Mouse (Mus musculus): Measurements from ENCODE around the gene E2f6. TPM values are rescaled to one million over a fixed set of nuclear protein-coding genes. Genes with fewer than 3 reads are reported as not detected.

E2f6 gene
- polyA plus RNA-seq, 1 experiment from 2014 or later: 75.6 TPM

DNA sequence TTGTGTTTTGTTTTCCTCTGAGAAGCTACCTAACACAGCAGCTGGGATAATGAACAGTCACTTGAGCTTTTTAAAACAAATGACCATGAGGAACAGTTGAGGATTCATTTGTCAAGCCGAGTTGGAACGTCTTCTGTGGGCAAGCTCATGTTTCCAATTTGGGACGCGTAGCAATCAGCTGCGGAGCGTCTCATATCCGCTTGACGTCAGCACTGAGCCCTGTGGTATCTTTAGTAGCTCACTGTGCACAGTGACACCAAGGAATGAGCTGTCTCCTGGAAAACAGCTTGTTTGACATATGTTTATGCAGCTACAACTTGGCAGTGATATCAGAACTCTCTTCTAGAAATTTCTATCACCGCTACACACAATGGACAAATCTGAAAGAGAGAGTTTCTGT lies 25.4 kb downstream of the E2f6 start:
- Histone ChIP-seq H3K4me2 (replicated peaks) (no peak overlapping the region), H3K4me3 (no peak overlapping the region), H3K27ac (no peak overlapping the region), H3K9ac (no peak overlapping the region), H3K4me1 (no peaks in the 10 kb centered on the region), H3K27me3 (no peaks in the 10 kb centered on the region), H3K9me3 (replicated peaks) (no peaks in the 10 kb centered on the region; the same call in 1 of the 2 replicates), H3K36me3 (no peaks in the 10 kb centered on the region)
- ATAC-seq (ENCODE audit: low FRiP score): no peak
- WGBS: 58% methylated on average over 9 of the region's 9 CpGs

DNA sequence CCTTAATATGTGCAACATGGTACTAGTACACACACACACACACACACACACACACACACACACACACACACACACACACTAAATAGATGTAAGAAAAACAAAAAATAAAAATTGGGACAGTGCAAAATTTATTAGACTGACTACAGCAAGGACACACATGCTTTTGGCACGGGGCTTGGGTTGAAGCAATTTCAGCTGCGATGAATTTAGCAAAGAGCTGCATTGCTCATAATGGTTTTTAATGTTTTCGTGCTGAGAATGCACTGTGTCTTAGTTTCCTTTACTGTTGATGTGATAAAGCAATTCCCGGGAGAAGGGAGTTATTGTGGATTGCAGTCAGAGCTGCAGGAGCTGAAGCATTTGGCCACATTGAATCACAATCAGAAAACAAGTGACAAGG lies 27.0 kb downstream of the E2f6 start:
- no peak overlapping the region for H3K9ac ChIP-seq
- H3K9me3 ChIP-seq (replicated peaks): no peaks in the 10 kb centered on the region; the same call in 1 of the 2 replicates
- ATAC-seq (ENCODE audit: low FRiP score): no peak
- H3K36me3 ChIP-seq: no peaks in the 10 kb centered on the region
- WGBS: 93% methylated on average over 4 of the region's 4 CpGs
- no peak overlapping the region for H3K27ac ChIP-seq
- H3K4me3 ChIP-seq: no peak overlapping the region
- H3K27me3 ChIP-seq: no peaks in the 10 kb centered on the region
- H3K4me1 ChIP-seq: no peaks in the 10 kb centered on the region
- H3K4me2 ChIP-seq (replicated peaks): no peak overlapping the region

DNA sequence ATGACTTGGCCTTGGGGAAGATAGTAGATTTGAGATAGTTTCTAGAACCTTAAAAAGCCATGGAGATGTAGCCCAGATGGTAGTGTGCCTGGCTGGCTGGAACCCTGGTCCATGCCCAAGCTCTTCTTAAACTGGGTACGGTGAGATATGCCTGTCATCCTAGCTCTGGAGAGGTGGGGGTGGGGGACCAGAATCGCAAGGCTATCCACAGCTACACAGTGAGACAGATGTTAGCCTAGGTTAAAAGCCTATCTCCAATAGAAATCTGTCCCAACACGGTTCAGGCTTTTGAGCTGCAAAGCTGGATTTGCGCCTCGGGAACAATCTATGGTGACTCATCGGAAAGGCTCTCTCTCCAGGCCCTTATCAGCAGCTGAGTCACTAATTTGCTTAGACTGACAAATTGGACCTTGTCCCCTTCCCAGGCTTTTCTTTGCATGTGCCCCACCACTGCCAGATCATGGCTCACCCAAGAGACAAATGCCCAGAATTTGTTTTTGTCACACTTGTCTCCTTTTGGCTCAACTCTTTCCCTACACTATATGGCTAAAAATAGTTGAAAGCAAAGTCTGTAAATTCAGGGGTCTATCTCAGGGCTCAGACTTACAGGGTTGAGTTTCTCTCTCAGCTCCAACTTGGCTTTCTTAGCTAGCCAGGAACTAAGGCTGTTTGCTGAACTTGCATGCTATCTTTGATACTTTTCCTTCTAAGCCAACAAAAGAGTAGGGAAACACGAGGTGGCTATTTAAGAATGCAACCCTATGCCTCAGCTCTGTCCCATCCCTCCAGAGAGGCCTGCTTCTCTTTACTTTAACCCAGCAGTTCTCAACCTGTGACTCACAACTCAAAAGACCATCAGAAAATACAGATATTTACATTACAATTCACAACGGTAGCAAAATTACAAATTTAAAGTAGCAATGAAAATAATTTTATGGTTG lies 30.3 kb downstream of the E2f6 start:
- no peak for ATAC-seq (ENCODE audit: low FRiP score)
- Histone ChIP-seq H3K4me3 (no peak overlapping the region), H3K4me2 (replicated peaks) (no peak overlapping the region), H3K27me3 (no peaks in the 10 kb centered on the region), H3K9me3 (replicated peaks) (no peaks in the 10 kb centered on the region; the same call in 1 of the 2 replicates), H3K9ac (no peak overlapping the region), H3K36me3 (no peaks in the 10 kb centered on the region), H3K4me1 (no peaks in the 10 kb centered on the region), H3K27ac (no peak overlapping the region)
- WGBS: 81% methylated on average over 8 of the region's 8 CpGs

DNA sequence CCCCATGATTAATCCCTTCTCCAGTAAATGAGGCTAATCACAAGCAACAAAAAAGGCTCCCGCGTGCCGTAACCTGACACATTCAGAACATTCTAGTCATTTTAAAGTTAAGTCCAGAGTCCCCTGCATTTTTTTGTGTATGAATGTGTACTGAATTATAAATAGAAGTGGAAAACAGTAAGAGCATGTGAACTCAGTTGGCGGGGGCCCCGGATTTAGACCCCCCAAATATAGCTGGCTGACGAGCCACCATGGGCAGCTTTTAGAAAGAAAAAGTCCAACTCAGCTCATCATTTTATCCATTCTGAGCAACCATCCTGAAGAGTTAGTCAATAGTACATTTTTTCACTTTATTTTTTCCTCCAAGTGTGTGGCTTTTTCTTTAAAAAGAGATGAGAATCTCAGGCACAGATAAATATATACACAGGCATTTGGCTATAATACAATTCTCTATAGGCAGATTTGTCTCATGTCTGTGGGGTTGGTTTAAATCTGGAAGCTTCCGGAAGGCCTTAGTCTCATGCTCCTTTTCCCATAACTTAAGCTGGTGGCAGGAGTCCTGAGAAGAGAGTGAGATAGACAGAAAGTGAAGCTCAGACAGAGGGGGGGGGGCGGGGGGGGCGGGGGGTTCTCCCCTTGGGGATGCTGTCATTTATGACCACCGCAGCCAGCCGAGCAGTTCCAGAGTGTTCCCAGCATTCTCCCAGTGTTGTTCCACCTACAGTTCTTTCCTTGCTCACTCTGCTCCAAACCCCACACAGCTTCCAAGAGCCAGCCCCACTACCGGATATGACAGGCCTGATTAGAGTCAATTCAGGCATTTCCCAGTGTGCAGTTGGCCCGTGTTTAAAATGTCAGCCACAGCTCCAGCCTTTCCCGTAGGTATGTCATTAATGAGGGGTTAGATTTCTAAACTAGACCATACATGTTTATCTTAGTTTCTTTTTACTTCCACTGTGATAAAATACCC lies 34.1 kb downstream of the E2f6 start:
- no peak for ATAC-seq (ENCODE audit: low FRiP score)
- no peak overlapping the region for H3K9ac ChIP-seq
- no peaks in the 10 kb centered on the region for H3K27me3 ChIP-seq
- 78% methylated on average over 12 of the region's 14 CpGs for WGBS
- H3K4me2 ChIP-seq (replicated peaks): no peak overlapping the region
- H3K27ac ChIP-seq: no peak overlapping the region
- H3K9me3 ChIP-seq (replicated peaks): no peaks in the 10 kb centered on the region
- no peak overlapping the region for H3K4me3 ChIP-seq
- no peaks in the 10 kb centered on the region for H3K4me1 ChIP-seq
- H3K36me3 ChIP-seq: no peaks in the 10 kb centered on the region

DNA sequence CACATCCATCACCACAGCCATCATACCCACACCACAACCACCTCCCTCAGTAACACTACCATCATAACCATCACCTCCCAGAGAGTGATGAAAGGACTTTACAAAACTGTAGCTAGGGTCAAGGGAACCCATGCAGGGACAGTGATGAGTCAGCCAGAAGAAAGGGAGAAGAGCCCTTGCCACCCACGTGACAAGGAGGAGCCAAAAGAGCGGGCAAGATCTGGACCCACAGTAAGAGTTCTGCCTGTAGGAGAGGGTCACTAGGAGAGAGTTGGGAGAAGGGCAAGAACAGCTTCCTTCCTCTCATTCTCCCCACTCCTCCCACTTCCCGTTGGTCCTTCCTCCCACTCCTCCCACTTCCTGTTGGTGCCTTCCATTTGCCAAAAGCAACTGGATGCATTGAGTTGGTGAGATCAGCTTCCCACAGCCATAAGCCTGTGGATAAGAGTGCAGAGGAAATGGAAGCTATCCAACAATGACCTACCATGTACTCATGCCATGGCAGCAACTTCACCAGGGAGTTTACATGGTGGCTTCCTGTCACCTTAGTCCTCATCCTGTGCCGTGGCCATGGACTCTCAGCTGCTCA lies 36.5 kb downstream of the E2f6 start:
- H3K9ac ChIP-seq: no peak overlapping the region
- WGBS: 83% methylated on average over 4 of the region's 4 CpGs
- H3K4me3 ChIP-seq: no peak overlapping the region

DNA sequence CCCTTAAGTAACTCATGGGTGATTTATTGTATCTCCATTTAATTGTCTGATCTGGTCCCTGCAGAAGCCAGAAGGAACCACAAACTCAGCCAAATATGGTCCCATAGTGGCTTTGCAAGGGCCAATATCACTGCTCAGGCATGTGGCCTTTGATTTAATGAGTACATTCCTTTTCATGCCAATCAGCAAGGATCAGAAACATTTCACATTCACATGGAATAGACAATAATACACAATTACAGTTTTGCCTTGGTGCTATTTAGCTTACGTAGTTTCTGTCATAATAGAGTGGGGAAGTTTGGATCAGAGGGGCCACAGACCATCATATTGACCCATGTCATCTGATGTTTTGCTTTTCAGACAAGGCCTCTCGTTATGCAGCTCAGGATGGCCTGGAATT lies 37.7 kb downstream of the E2f6 start:
- 83% methylated on average over 2 of the region's 2 CpGs for WGBS
- no peak for ATAC-seq (ENCODE audit: low FRiP score)
- Histone ChIP-seq H3K4me2 (replicated peaks) (no peak overlapping the region), H3K27ac (no peak overlapping the region), H3K4me1 (peaks cover 6% of the 10 kb centered on the region; the same call in 1 of the 2 replicates), H3K36me3 (no peaks in the 10 kb centered on the region), H3K9ac (no peak overlapping the region), H3K4me3 (no peak overlapping the region), H3K27me3 (no peaks in the 10 kb centered on the region), H3K9me3 (replicated peaks) (no peaks in the 10 kb centered on the region)

More for the DNA sequence above, 36.5 kb downstream of the E2f6 start:
- peaks cover 6% of the 10 kb centered on the region; the same call in 1 of the 2 replicates for H3K4me1 ChIP-seq
- H3K27me3 ChIP-seq: no peaks in the 10 kb centered on the region
- no peaks in the 10 kb centered on the region for H3K36me3 ChIP-seq
- H3K9me3 ChIP-seq (replicated peaks): no peaks in the 10 kb centered on the region
- no peak overlapping the region for H3K27ac ChIP-seq
- no peak for ATAC-seq (ENCODE audit: low FRiP score)
- H3K4me2 ChIP-seq (replicated peaks): no peak overlapping the region

DNA sequence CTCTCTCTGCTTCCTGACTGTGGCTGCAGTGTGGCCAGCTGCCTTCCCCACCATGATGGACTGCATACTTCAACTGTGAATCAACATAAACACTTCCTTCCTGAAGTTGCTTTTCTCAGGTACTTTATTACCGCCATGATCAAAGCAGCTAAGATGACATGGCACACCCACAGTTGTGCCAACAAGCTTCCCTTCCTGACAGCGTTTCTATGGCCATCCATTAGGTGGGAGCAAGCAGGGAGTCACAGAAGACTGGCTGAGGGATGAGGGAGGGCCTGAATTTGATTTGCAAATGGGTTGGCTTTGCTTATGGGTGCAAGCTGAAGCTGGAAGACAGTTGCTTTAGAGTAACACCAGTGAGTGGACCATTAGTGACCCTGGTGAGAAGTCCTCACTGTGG lies 39.1 kb downstream of the E2f6 start:
- H3K4me1 ChIP-seq: peaks cover 6% of the 10 kb centered on the region; the same call in 1 of the 2 replicates
- H3K9ac ChIP-seq: no peak overlapping the region
- H3K4me3 ChIP-seq: no peak overlapping the region
- no peaks in the 10 kb centered on the region for H3K27me3 ChIP-seq
- no peak overlapping the region for H3K27ac ChIP-seq
- no peak overlapping the region for H3K4me2 ChIP-seq (replicated peaks)
- no peak for ATAC-seq (ENCODE audit: low FRiP score)
- no peaks in the 10 kb centered on the region for H3K36me3 ChIP-seq
- no peaks in the 10 kb centered on the region for H3K9me3 ChIP-seq (replicated peaks)
- 73% methylated on average over 2 of the region's 2 CpGs for WGBS

DNA sequence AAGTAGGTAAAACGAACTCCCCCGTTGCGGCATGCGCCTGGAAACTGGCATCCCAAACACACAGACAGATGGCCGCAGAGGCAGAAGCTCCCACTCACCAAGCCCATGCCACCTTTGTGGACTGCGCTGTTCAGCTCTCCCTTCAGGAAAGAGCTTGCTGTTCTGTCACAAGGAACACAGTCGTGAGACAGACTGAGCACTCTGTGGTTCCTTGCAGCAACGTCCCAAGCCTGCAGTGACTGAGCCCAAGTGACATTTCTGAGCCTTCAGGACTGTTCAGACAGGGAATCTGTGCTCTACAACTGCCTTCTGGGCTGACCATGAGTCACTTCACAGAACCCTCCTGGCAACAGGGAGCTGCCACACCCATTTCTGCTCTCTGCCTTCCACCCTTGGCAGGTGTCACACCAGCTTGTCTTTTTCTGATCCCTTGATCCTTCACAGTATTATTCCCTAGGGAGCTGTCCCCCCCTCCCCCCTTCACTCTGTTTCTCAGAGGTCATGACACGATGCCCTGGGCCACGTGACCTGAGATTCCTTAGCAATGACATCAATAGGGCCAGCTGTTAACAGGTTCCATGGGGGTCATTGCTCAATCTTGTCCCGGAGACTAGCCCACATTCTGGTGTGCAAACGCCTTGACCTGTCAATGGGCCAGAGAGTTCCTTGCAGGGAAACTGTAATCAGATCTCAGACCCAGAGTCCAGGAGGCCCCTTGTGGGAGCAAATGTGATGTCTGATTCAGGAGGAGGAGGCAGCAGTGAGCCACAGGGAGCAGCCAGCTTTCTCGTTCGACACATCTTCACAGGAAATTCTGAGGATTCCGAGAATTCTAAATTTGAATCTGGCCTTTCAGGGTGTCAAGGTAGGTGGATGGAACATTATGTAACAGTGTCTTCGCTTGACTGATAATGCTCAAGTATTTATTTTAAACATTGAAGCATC lies 39.9 kb downstream of the E2f6 start:
- H3K27ac ChIP-seq: no peak overlapping the region
- no peak overlapping the region for H3K4me3 ChIP-seq
- no peak for ATAC-seq (ENCODE audit: low FRiP score)
- WGBS: 41% methylated on average over 16 of the region's 16 CpGs
- H3K4me1 ChIP-seq: peaks cover 8% of the 10 kb centered on the region
- no peak overlapping the region for H3K9ac ChIP-seq
- H3K36me3 ChIP-seq: no peaks in the 10 kb centered on the region
- H3K4me2 ChIP-seq (replicated peaks): no peak overlapping the region
- H3K9me3 ChIP-seq (replicated peaks): no peaks in the 10 kb centered on the region
- H3K27me3 ChIP-seq: no peaks in the 10 kb centered on the region

DNA sequence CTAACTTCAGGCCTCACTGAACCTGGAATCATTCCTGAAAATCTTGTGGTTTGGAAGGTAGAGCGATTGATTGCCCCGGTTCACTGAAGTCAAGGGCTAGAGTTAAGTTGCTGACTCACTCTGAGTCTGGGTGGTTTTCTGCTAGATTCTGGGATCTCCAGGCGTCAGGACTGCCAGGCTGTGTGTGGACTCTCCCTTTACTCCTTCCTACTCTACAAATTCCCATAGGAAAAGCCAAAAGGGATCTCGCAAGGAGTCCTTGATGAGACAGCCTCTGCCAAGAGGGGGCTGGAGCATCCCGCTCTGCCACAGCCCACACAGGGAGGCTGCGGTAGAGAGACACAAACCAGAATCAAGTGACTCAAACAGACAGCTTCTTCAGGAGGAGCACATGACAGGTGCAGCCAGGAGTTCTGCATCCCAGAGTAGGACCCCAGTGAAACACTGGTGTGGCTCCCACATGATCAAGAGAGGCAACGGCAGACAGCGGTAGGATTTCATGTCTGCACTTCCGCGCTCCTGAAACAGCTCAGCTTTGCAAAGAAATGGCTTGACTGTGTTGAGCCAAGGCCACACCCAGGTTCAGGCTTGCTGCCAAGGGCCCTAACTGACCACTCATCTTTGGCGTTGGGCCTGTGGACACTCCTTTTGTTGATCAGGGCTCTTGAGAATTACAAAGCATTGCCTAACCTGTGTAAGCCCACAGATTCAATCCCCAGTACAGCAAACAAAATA lies 42.8 kb downstream of the E2f6 start:
- Histone ChIP-seq H3K9ac (no peak overlapping the region), H3K4me2 (replicated peaks) (no peak overlapping the region), H3K9me3 (replicated peaks) (no peaks in the 10 kb centered on the region), H3K27me3 (no peaks in the 10 kb centered on the region), H3K4me1 (peaks cover 17% of the 10 kb centered on the region), H3K36me3 (no peaks in the 10 kb centered on the region), H3K4me3 (no peak overlapping the region), H3K27ac (no peak overlapping the region)
- 89% methylated on average over 11 of the region's 11 CpGs for WGBS
- ATAC-seq (ENCODE audit: low FRiP score): no peak

DNA sequence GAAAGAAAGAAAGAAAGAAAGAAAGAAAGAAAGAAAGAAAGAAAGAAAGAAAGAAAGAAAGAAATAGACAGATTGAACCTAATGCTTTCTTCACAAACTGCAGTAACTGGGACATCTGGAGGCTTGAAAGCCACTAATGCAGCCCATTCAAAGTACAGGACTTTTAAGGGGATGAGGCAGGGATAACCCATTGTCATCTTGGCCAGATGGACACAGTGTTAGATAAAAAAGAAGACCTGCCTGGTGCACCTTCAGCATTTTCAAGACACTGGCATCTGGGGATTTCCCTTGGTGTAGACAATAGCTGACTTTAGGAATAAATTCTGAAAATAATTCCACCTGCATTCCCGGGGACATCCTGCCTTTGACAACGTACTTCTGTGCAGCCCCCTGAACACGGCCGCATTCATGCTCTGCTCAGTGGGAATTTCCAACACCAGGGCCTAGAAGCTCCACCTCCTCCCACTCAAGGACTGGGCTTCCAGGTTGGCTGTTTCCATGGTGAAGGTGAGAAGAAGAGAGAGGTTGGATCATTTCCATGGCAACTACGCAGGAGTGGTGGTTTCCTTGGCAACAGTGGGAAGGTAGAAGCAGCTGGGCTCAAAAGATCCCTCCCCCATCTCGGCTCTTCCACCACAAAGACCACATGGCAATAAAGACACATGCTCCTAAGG lies 45.0 kb downstream of the E2f6 start:
- H3K4me2 ChIP-seq (replicated peaks): 0 out of 2 replicates have a peak overlapping the region, but pooled peaks have one; percentile 21
- WGBS: 13% methylated on average over 6 of the region's 6 CpGs

More for the DNA sequence above, 45.0 kb downstream of the E2f6 start:
- Histone ChIP-seq H3K4me1 (peaks cover 13% of the 10 kb centered on the region), H3K9ac (no peak overlapping the region), H3K27me3 (no peaks in the 10 kb centered on the region), H3K36me3 (no peaks in the 10 kb centered on the region), H3K9me3 (replicated peaks) (no peaks in the 10 kb centered on the region), H3K27ac (peak overlapping the region; percentile 80), H3K4me3 (no peak overlapping the region)
- ATAC-seq (ENCODE audit: low FRiP score): peak; percentile 95
